Mouse (Mus musculus) urinary bladder, postnatal 4 days (tissue): ENCODE data around the gene Tnik.

Source experiments
- DNase-seq, 2 experiments: peaks; one replicate each; pipeline ENCODE4 v3.0.0; 2021 to 2022; ENCODE audit warnings: low spot score in 2 of 2

The Tnik gene

GRCm38 (mm10) chr3:28408859-28409459 is 145.9 kb downstream of the Tnik start:
- DNase-seq: peak; percentile 52 to 60

- DNase-seq: no peak
Measured at GRCm38 (mm10) chr3:28410269-28410668, 147.3 kb downstream of the Tnik start.

GRCm38 (mm10) chr3:28415986-28416385 is 153.0 kb downstream of the Tnik start:
- DNase-seq: peak in 1 of 2 experiments; percentile 33

GRCm38 (mm10) chr3:28417091-28417715 is 154.2 kb downstream of the Tnik start:
- DNase-seq: no peak

- DNase-seq: no peak
Measured at GRCm38 (mm10) chr3:28420194-28420593, 157.2 kb downstream of the Tnik start.

GRCm38 (mm10) chr3:28420698-28421097 is 157.7 kb downstream of the Tnik start:
- no peak for DNase-seq

- DNase-seq: no peak
Measured at GRCm38 (mm10) chr3:28421798-28422197, 158.8 kb downstream of the Tnik start.

GRCm38 (mm10) chr3:28422221-28422620 is 159.2 kb downstream of the Tnik start:
- DNase-seq: no peak

GRCm38 (mm10) chr3:28425911-28426310 is 162.9 kb downstream of the Tnik start:
- DNase-seq: no peak

- no peak for DNase-seq
Measured at GRCm38 (mm10) chr3:28431459-28431858, 168.4 kb downstream of the Tnik start.

- DNase-seq: no peak
Measured at GRCm38 (mm10) chr3:28432321-28432720, 169.3 kb downstream of the Tnik start.

GRCm38 (mm10) chr3:28435478-28435877 is 172.5 kb downstream of the Tnik start:
- DNase-seq: no peak

GRCm38 (mm10) chr3:28437429-28437828 is 174.4 kb downstream of the Tnik start:
- DNase-seq: no peak

- no peak for DNase-seq
Measured at GRCm38 (mm10) chr3:28441545-28441944, 178.5 kb downstream of the Tnik start.

GRCm38 (mm10) chr3:28442116-28442515 is 179.1 kb downstream of the Tnik start:
- no peak for DNase-seq

GRCm38 (mm10) chr3:28447950-28448349 is 184.9 kb downstream of the Tnik start:
- no peak for DNase-seq

GRCm38 (mm10) chr3:28453458-28453857 is 190.4 kb downstream of the Tnik start:
- no peak for DNase-seq

GRCm38 (mm10) chr3:28456842-28457241 is 193.8 kb downstream of the Tnik start:
- no peak for DNase-seq

GRCm38 (mm10) chr3:28457517-28457916 is 194.5 kb downstream of the Tnik start:
- no peak for DNase-seq

- DNase-seq: no peak
Measured at GRCm38 (mm10) chr3:28466688-28467087, 203.7 kb downstream of the Tnik start.

- DNase-seq: no peak
Measured at GRCm38 (mm10) chr3:28467148-28467754, 204.2 kb downstream of the Tnik start.

- DNase-seq: no peak
Measured at GRCm38 (mm10) chr3:28467871-28468285, 204.9 kb downstream of the Tnik start.

- no peak for DNase-seq
Measured at GRCm38 (mm10) chr3:28473439-28473838, 210.4 kb downstream of the Tnik start.
